Mouse (Mus musculus) G1E (cell line): ENCODE data around the gene Ecel1. TPM values are rescaled to one million over a fixed set of nuclear protein-coding genes. Genes with fewer than 3 reads are reported as not detected.

Experiments
- ATAC-seq: 2 replicates; pipeline ENCODE4 v1.8.0; 2016; ENCODE audit warnings: mild to moderate bottlenecking; ENCODE audit not compliant: insufficient number of reproducible peaks, poor library complexity, low FRiP score, severe bottlenecking; ENCODE audit errors: extremely low read depth
- DNase-seq: peaks from one replicate; pipeline ENCODE4 v3.0.0; 2012; ENCODE audit warnings: low spot score
- H3K27me3 ChIP-seq: 2 replicates; pipeline ENCODE4 v1.6.1; 2012; ENCODE audit warnings: mild to moderate bottlenecking, low read length, inconsistent platforms; ENCODE audit not compliant: insufficient read depth
- H3K36me3 ChIP-seq: replicated peaks from 2 replicates; pipeline ENCODE3; 2012; ENCODE audit warnings: mild to moderate bottlenecking, inconsistent platforms
- H3K4me1 ChIP-seq: 2 replicates; pipeline ENCODE4 v1.6.1; 2012; ENCODE audit warnings: low read depth, low read length, inconsistent platforms, mixed read lengths; ENCODE audit not compliant: insufficient read depth
- H3K4me3 ChIP-seq: 2 replicates; pipeline ENCODE4 v1.5.1; 2012; ENCODE audit warnings: low read depth, mild to moderate bottlenecking, inconsistent platforms, low read length, moderate library complexity, mixed read lengths
- H3K9me3 ChIP-seq: replicated peaks from 2 replicates; pipeline ENCODE4 v1.6.1; 2012; ENCODE audit warnings: inconsistent platforms
- CTCF ChIP-seq: IDR thresholded peaks from 2 replicates; pipeline ENCODE4 v1.5.1; 2012; ENCODE audit warnings: low read depth, low read length, inconsistent platforms, mixed read lengths
- GATA1 ChIP-seq: IDR thresholded peaks from 2 replicates; pipeline ENCODE4 v1.6.1; 2012; ENCODE audit warnings: borderline replicate concordance, low read length, inconsistent platforms, mixed read lengths
- GATA2 ChIP-seq: IDR thresholded peaks from 2 replicates; pipeline ENCODE4 v1.6.1; 2012; ENCODE audit warnings: low read depth, low read length, inconsistent platforms, borderline replicate concordance
- POLR2AphosphoS5 ChIP-seq: IDR thresholded peaks from 2 replicates; pipeline ENCODE4 v1.6.1; 2012; ENCODE audit warnings: low read depth, low read length, inconsistent platforms; ENCODE audit not compliant: insufficient replicate concordance
- TAL1 ChIP-seq: conservative IDR thresholded peaks from 2 replicates; pipeline ENCODE4 v1.6.1; 2012; ENCODE audit warnings: low read depth, low read length, inconsistent platforms, mixed read lengths
- polyA plus RNA-seq: library from polyadenylated mRNA; stranded (reverse); fragments of >175 nt; gene quantifications from 2 replicates; pipeline ENCODE4 v1.2.3, GENCODE M21; 2012
- total RNA-seq, 2 experiments: library from RNA; stranded (forward) in 1 of 2; stranded (reverse) in 1 of 2; fragments of 200-1000 nt in 1 of 2; fragments of >200 nt in 1 of 2; fragmentation: Nextera tagmentation in 1 of 2; gene quantifications; 2 replicates each; pipeline ENCODE4 v1.2.3; 2014 to 2017

The Ecel1 gene
- not detected in 2 replicates for total RNA-seq (2014; fragmentation: Nextera tagmentation)
- total RNA-seq (2017), result not detected in 2 replicates
- not detected in 2 replicates for polyA plus RNA-seq

DNA sequence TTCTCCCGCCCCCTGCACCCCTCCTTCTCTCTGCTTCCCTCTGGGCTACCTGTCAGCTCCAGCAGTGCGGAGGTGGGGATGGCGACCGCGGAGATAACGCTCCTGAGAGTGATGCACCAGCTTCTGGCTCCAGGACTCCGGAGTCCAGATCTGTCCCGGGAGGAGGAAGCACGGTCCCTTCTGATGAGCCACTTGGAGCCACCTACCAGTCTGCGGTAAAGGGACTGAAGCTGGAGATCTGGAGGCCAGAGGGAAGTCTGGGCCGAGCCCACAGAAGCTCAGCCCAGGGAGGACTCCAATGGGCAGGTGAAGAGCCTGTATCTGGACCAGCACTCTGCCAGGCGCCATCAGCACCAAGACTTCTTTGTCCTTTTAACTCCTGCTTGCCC, at the start of gene Ecel1:
TSS of gene Ecel1 (minus strand) at position 323 of the 389 bp plus-strand sequence.
- H3K36me3 ChIP-seq, result no peaks in the 10 kb centered on the region
- TF ChIP-seq CTCF (no peak), GATA2 (no peak), TAL1 (no peak), GATA1 (no peak), POLR2AphosphoS5 (no peak)
- peaks cover 13% of the 10 kb centered on the region for H3K9me3 ChIP-seq
- peaks cover 7% of the 10 kb centered on the region for H3K27me3 ChIP-seq
- no peaks in the 10 kb centered on the region for H3K4me1 ChIP-seq
- no peak for ATAC-seq
- DNase-seq, result no peak
- no peak within 1 kb of the TSS for H3K4me3 ChIP-seq

DNA sequence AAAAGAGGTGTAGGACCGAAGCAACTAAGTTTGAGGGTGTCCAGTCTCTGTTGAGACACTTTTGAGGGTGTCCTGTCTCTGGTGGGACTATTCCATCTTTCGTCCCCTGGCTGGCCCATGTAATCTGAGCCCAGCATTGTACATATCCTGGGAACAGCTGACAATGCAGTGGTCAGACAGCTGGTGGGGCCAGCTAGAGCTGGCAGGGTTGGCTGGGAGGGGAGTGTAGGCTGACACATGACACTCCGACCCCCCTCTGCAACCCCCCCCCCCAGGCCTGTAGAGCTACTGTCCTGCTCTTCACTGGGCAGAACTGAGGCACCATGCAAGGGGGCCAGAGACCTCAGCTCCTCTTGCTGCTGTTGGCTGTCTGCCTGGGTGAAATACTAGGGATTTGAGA, 49.2 kb upstream of the Ecel1 start:
- Histone ChIP-seq H3K4me3 (no peak overlapping the region), H3K4me1 (peaks cover 3% of the 10 kb centered on the region; the same call in 1 of the 2 replicates), H3K36me3 (no peaks in the 10 kb centered on the region), H3K9me3 (no peaks in the 10 kb centered on the region), H3K27me3 (peaks cover 48% of the 10 kb centered on the region)
- no peak for ATAC-seq
- TF ChIP-seq CTCF (no peak), GATA2 (no peak), GATA1 (no peak)
- DNase-seq, result no peak

DNA sequence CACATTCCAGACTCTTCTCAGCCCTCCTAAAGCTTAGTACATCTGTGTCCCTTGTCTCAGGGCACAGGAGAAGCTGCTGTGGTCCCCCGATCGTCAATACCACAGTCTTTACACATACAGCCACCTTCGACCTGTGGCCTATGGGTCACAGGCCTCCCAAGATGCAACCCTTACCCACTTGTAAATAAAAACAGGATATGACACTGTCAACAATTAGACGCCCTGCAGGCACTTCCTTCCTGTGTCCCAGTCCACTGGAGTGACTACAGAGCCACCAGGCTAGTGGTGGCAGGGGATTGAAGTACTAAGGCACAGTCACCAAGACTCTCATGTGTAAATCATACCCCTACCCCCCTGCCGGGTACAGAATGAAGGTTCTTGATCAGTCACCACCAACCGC, 48.7 kb upstream of the Ecel1 start:
- H3K4me1 ChIP-seq, result peaks cover 3% of the 10 kb centered on the region; the same call in 1 of the 2 replicates
- no peak for ATAC-seq
- peaks cover 48% of the 10 kb centered on the region for H3K27me3 ChIP-seq
- no peak overlapping the region for H3K4me3 ChIP-seq
- H3K9me3 ChIP-seq, result no peaks in the 10 kb centered on the region
- no peaks in the 10 kb centered on the region for H3K36me3 ChIP-seq
- no peak for DNase-seq
- TF ChIP-seq GATA2 (no peak), POLR2AphosphoS5 (no peak), CTCF (no peak), TAL1 (no peak), GATA1 (no peak)

DNA sequence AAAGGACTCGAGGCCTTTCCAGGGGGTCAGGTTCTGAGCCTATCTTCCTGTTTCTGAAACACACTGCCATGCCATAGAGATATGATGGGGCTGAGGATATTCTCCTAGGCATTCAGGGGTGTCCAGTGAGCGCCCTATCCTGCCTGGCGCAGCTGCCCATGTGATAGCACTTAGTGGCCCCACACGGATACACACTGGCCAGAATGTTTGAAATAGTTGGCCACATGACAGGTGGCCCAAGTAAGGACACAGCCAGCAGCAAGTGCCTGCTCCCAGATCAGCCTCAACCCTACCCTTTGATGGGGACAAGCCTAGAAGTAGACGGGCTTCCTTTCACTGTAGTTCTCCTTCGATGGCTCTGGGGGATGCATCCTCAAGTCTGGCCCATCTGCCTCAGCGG, 48.1 kb upstream of the Ecel1 start, which contains the start of gene Chrng:
TSS of gene Chrng (plus strand) at position 193 of the 400 bp plus-strand sequence.
- no peak for DNase-seq
- ATAC-seq, result no peak
- H3K4me3 ChIP-seq, result no peak within 1 kb of the TSS
- H3K9me3 ChIP-seq, result no peaks in the 10 kb centered on the region
- no peak for TF ChIP-seq GATA1
- no peak for TF ChIP-seq TAL1
- no peak for TF ChIP-seq GATA2
- TF ChIP-seq POLR2AphosphoS5, result no peak
- H3K27me3 ChIP-seq, result peaks cover 45% of the 10 kb centered on the region
- H3K4me1 ChIP-seq, result peaks cover 3% of the 10 kb centered on the region; the same call in 1 of the 2 replicates
- no peaks in the 10 kb centered on the region for H3K36me3 ChIP-seq

DNA sequence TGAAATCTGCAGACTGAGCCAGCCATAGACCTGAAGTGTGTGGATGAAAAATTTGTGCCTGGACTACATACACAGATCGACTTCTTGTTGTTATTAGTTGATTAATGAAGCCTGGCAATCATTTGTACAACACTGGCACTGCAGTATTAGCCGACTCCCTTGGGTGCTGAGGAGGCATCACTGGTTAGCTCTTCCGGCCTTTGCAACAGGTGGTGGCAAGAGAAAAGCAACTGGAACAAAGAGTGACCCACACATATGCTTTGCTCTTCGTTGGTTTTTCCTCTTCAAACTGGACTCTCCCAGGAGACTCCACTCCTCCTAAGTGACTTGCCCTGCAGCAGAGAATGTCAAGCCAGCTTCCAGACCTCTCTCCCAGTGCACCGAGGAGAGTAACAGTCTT, 47.5 kb upstream of the Ecel1 start:
- TF ChIP-seq GATA1 (no peak), GATA2 (no peak), TAL1 (no peak), CTCF (no peak), POLR2AphosphoS5 (no peak)
- H3K9me3 ChIP-seq, result no peaks in the 10 kb centered on the region
- H3K4me3 ChIP-seq, result no peak overlapping the region
- H3K27me3 ChIP-seq, result peaks cover 48% of the 10 kb centered on the region
- ATAC-seq (no peak), DNase-seq (no peak)
- peaks cover 3% of the 10 kb centered on the region; the same call in 1 of the 2 replicates for H3K4me1 ChIP-seq
- H3K36me3 ChIP-seq, result no peaks in the 10 kb centered on the region

DNA sequence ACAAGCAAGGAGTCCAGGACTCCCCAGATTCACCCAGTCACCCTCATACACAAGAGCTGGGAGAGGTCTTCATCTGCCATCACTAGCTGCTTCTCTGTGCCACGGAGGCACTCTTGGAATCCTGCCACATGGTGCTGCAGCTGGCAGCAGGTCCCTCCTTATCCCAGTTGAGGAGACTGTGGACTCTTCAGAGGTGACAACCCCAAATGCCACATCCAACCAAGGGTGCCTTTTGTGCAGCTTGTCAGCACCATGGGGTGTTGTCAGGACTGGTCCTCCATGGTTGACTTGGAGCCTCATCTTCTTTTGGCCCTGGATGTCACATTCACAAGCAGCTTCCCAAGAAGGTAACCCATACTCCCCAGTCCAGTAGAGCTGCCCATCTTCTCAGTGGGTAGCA, 45.5 kb upstream of the Ecel1 start:
- DNase-seq (no peak), ATAC-seq (no peak)
- Histone ChIP-seq H3K4me1 (no peaks in the 10 kb centered on the region), H3K27me3 (peaks cover 46% of the 10 kb centered on the region), H3K36me3 (no peaks in the 10 kb centered on the region), H3K4me3 (no peak overlapping the region), H3K9me3 (no peaks in the 10 kb centered on the region)
- no peak for TF ChIP-seq GATA1
- TF ChIP-seq POLR2AphosphoS5, result no peak
- no peak for TF ChIP-seq CTCF
- TF ChIP-seq GATA2, result no peak
- no peak for TF ChIP-seq TAL1
